31 mouse cellular contexts compared by ENCODE assay signal in genomic region chr17:83723064-83723463, GRCm38 (mm10). TPM values are rescaled to one million over a fixed set of nuclear protein-coding genes. Genes with fewer than 3 reads are reported as not detected.
DNase-seq lines count a peak whose midpoint lies in the region; ATAC-seq and TF ChIP-seq lines count a peak whose summit lies in the region.
"Had no signal": no experiment of that assay in that cellular context is flagged by ENCODE, and none has a peak within 500 bp of the region (broad histone marks: within the 10 kb centered on the region; RNA-seq: fewer than 3 reads in every experiment).

No protein-coding gene starts in this region.

- no peak overlapping the region for H3K9ac ChIP-seq in heart, embryonic 16.5 days (ENCODE audit: low read length)
- no peak overlapping the region for H3K9ac ChIP-seq in heart, embryonic 12.5 days
- H3K9ac ChIP-seq in liver, embryonic 13.5 days, result no peak overlapping the region
- no peak overlapping the region for H3K9ac ChIP-seq in liver, postnatal 0 days (replicated peaks)
- no peak overlapping the region for H3K9ac ChIP-seq in ES-Bruce4 (ENCODE audit: low read depth, poor library complexity, severe bottlenecking)
- H3K9ac ChIP-seq: embryonic facial prominence, embryonic 13.5 days; forebrain, embryonic 15.5 days; hindbrain, embryonic 13.5 days; kidney, embryonic 15.5 days; limb, embryonic 12.5 days; liver, embryonic 15.5 days; lung, embryonic 15.5 days; midbrain, embryonic 12.5 days; stomach, embryonic 15.5 days had no signal

- TF ChIP-seq EP300 in liver, postnatal 0 days (IDR thresholded peaks at IDR 0.05; ENCODE audit: low read depth), result no peak
- peak; percentile 78 for TF ChIP-seq EP300 in ES-Bruce4 (IDR thresholded peaks at IDR 0.05; ENCODE audit: insufficient read depth, low read depth, low read length)

- peak; percentile 60; the same call in 1 of the 2 replicates for ATAC-seq in heart, embryonic 16.5 days (replicated peaks; ENCODE audit: extremely low read depth, insufficient read depth, low FRiP score)
- ATAC-seq in heart, embryonic 12.5 days (ENCODE audit: insufficient number of reproducible peaks, low FRiP score), result no peak
- ATAC-seq in liver, embryonic 13.5 days (ENCODE audit: low read depth), result no peak
- ATAC-seq in liver, postnatal 0 days, result no peak
- ATAC-seq: forebrain, embryonic 15.5 days; intestine, postnatal 0 days; Patski had no signal

- no peak for TF ChIP-seq CTCF in liver, postnatal 0 days (IDR thresholded peaks at IDR 0.05; ENCODE audit: low read depth)
- no peak for TF ChIP-seq CTCF in ES-Bruce4 (IDR thresholded peaks at IDR 0.05; ENCODE audit: low read depth, low read length)

- no peak for TF ChIP-seq POLR2A in ES-Bruce4 (IDR thresholded peaks at IDR 0.05; ENCODE audit: insufficient read depth, low read length)

- H3K4me2 ChIP-seq in heart, embryonic 16.5 days (ENCODE audit: low read depth, low read length), result no peak overlapping the region; the same call in 1 of the 2 replicates
- no peak overlapping the region for H3K4me2 ChIP-seq in heart, embryonic 12.5 days
- H3K4me2 ChIP-seq in liver, embryonic 13.5 days, result no peak overlapping the region
- H3K4me2 ChIP-seq in liver, postnatal 0 days (ENCODE audit: low read depth, low read length), result no peak overlapping the region
- H3K4me2 ChIP-seq: embryonic facial prominence, embryonic 13.5 days; forebrain, embryonic 15.5 days; hindbrain, embryonic 13.5 days; kidney, embryonic 15.5 days; limb, embryonic 12.5 days; liver, embryonic 15.5 days; lung, embryonic 15.5 days; midbrain, embryonic 12.5 days; stomach, embryonic 15.5 days had no signal

- no peak for DNase-seq in liver, embryonic 13.5 days
- DNase-seq in liver, postnatal 0 days, result no peak
- peak; percentile 74 for DNase-seq in R1 (ENCODE audit: low read depth, low spot score)
- DNase-seq in cerebellum, adult 11 months, result no peak
- DNase-seq: adrenal gland, postnatal 14 days; B cell, adult 2 months; cerebellum, adult 18-20 months; cerebellum, postnatal 10 days; gastrocnemius, postnatal 25 days; heart, adult 18-20 months; heart, postnatal 4 days; kidney, postnatal 25 days; right cerebral cortex, postnatal 25 days; thymus, adult 18-20 months; thymus, postnatal 25 days had no signal

- no peaks in the 10 kb centered on the region for H3K27me3 ChIP-seq in heart, embryonic 16.5 days (ENCODE audit: control insufficient read depth, insufficient read depth, low read length)
- no peaks in the 10 kb centered on the region for H3K27me3 ChIP-seq in heart, embryonic 12.5 days (replicated peaks)
- no peaks in the 10 kb centered on the region for H3K27me3 ChIP-seq in liver, embryonic 13.5 days
- H3K27me3 ChIP-seq in liver, postnatal 0 days (ENCODE audit: insufficient read depth, low read length), result no peaks in the 10 kb centered on the region
- H3K27me3 ChIP-seq in ES-Bruce4 (ENCODE audit: control insufficient read depth, insufficient read depth, low read length, poor library complexity, severe bottlenecking), result no peaks in the 10 kb centered on the region
- H3K27me3 ChIP-seq: embryonic facial prominence, embryonic 13.5 days; forebrain, embryonic 15.5 days; hindbrain, embryonic 13.5 days; kidney, embryonic 15.5 days; limb, embryonic 12.5 days; liver, embryonic 15.5 days; lung, embryonic 15.5 days; midbrain, embryonic 12.5 days; Patski; stomach, embryonic 15.5 days had no signal

- H3K27ac ChIP-seq in heart, embryonic 16.5 days (ENCODE audit: low read length), result no peak overlapping the region
- no peak overlapping the region for H3K27ac ChIP-seq in heart, embryonic 12.5 days (ENCODE audit: poor library complexity, severe bottlenecking)
- 0 out of 2 replicates have a peak overlapping the region, but pooled peaks have one; percentile 13 for H3K27ac ChIP-seq in liver, embryonic 13.5 days
- H3K27ac ChIP-seq in liver, postnatal 0 days (ENCODE audit: low read depth), result no peak overlapping the region
- no peak overlapping the region for H3K27ac ChIP-seq in ES-Bruce4 (ENCODE audit: insufficient read depth, low read length)
- H3K27ac ChIP-seq: embryonic facial prominence, embryonic 13.5 days; forebrain, embryonic 10.5 days; forebrain, embryonic 15.5 days; hindbrain, embryonic 13.5 days; kidney, embryonic 15.5 days; limb, embryonic 12.5 days; liver, embryonic 15.5 days; lung, embryonic 15.5 days; midbrain, embryonic 12.5 days; stomach, embryonic 15.5 days had no signal

- H3K9me3 ChIP-seq in heart, embryonic 16.5 days (replicated peaks; ENCODE audit: control insufficient read depth, low read length), result no peaks in the 10 kb centered on the region
- H3K9me3 ChIP-seq in heart, embryonic 12.5 days (replicated peaks), result no peaks in the 10 kb centered on the region
- no peaks in the 10 kb centered on the region for H3K9me3 ChIP-seq in liver, embryonic 13.5 days (replicated peaks)
- no peaks in the 10 kb centered on the region; the same call in 1 of the 2 replicates for H3K9me3 ChIP-seq in liver, postnatal 0 days (ENCODE audit: low read length)
- H3K9me3 ChIP-seq in ES-Bruce4 (replicated peaks; ENCODE audit: control insufficient read depth, insufficient read depth, low read length, poor library complexity, severe bottlenecking), result no peaks in the 10 kb centered on the region
- H3K9me3 ChIP-seq: embryonic facial prominence, embryonic 13.5 days; forebrain, embryonic 10.5 days; forebrain, embryonic 15.5 days; hindbrain, embryonic 13.5 days; kidney, embryonic 15.5 days; limb, embryonic 12.5 days; liver, embryonic 15.5 days; lung, embryonic 15.5 days; midbrain, embryonic 12.5 days; stomach, embryonic 15.5 days had no signal

- WGBS in heart, embryonic 16.5 days, result 47% methylated on average over 9 of the region's 9 CpGs
- 55% methylated on average over 9 of the region's 9 CpGs for WGBS in heart, embryonic 12.5 days
- WGBS in liver, embryonic 13.5 days (ENCODE audit: insufficient replicate concordance), result 85% methylated on average over 9 of the region's 9 CpGs
- 80% methylated on average over 9 of the region's 9 CpGs for WGBS in liver, postnatal 0 days (ENCODE audit: insufficient replicate concordance)

- peaks cover 6% of the 10 kb centered on the region; the same call in 1 of the 2 replicates for H3K4me1 ChIP-seq in heart, embryonic 16.5 days (ENCODE audit: control insufficient read depth, insufficient read depth, low read length)
- H3K4me1 ChIP-seq in heart, embryonic 12.5 days (replicated peaks), result peaks cover 21% of the 10 kb centered on the region
- peaks cover 53% of the 10 kb centered on the region for H3K4me1 ChIP-seq in liver, embryonic 13.5 days (replicated peaks)
- H3K4me1 ChIP-seq in liver, postnatal 0 days (ENCODE audit: insufficient read depth), result 0 out of 2 replicates have a peak, but pooled peaks cover 8% of the 10 kb centered on the region
- H3K4me1 ChIP-seq in ES-Bruce4 (ENCODE audit: control insufficient read depth, insufficient read depth, low read length), result peaks cover 2% of the 10 kb centered on the region
- H3K4me1 ChIP-seq: embryonic facial prominence, embryonic 13.5 days; forebrain, embryonic 15.5 days; lung, embryonic 15.5 days; midbrain, embryonic 12.5 days; stomach, embryonic 15.5 days had no signal

- peaks cover 4% of the 10 kb centered on the region; the same call in 1 of the 2 replicates for H3K36me3 ChIP-seq in heart, embryonic 16.5 days (ENCODE audit: control insufficient read depth, insufficient read depth)
- peaks cover 21% of the 10 kb centered on the region for H3K36me3 ChIP-seq in heart, embryonic 12.5 days
- H3K36me3 ChIP-seq in liver, embryonic 13.5 days, result peaks cover 47% of the 10 kb centered on the region
- peaks cover 16% of the 10 kb centered on the region; the same call in 1 of the 2 replicates for H3K36me3 ChIP-seq in liver, postnatal 0 days (replicated peaks; ENCODE audit: insufficient read depth, low read length)
- no peaks in the 10 kb centered on the region for H3K36me3 ChIP-seq in ES-Bruce4 (ENCODE audit: control insufficient read depth, insufficient read depth, low read length, poor library complexity, severe bottlenecking)
- H3K36me3 ChIP-seq: lung, embryonic 15.5 days; stomach, embryonic 15.5 days had no signal

- H3K4me3 ChIP-seq in heart, embryonic 16.5 days (ENCODE audit: low read length), result no peak overlapping the region
- no peak overlapping the region for H3K4me3 ChIP-seq in heart, embryonic 12.5 days
- H3K4me3 ChIP-seq in liver, embryonic 13.5 days (replicated peaks), result no peak overlapping the region
- no peak overlapping the region for H3K4me3 ChIP-seq in liver, postnatal 0 days (ENCODE audit: low read depth, low read length)
- no peak overlapping the region for H3K4me3 ChIP-seq in ES-Bruce4 (ENCODE audit: low read depth, low read length)
- H3K4me3 ChIP-seq: embryonic facial prominence, embryonic 13.5 days; forebrain, embryonic 10.5 days; forebrain, embryonic 15.5 days; hindbrain, embryonic 13.5 days; kidney, embryonic 15.5 days; limb, embryonic 12.5 days; liver, embryonic 15.5 days; lung, embryonic 15.5 days; midbrain, embryonic 12.5 days; myocyte; stomach, embryonic 15.5 days had no signal

RNA-seq across cellular contexts. Expression of gene Mta3, which starts 17.1 kb away (rescaled TPM):
- 40.7 and 43.6 TPM in 2 replicates for polyA plus RNA-seq in heart, embryonic 16.5 days (2015; fragmentation: Nextera tagmentation; extraction: Ambion mirVana)
- polyA plus RNA-seq in heart, embryonic 12.5 days (2016; fragmentation: Nextera tagmentation; extraction: Ambion mirVana), result 42.8 and 47.7 TPM in 2 replicates
- polyA plus RNA-seq in liver, embryonic 13.5 days (2015; fragmentation: Nextera tagmentation; extraction: Ambion mirVana), result 44.1 and 50.4 TPM in 2 replicates
- 26.1 and 28.1 TPM in 2 replicates for polyA plus RNA-seq in liver, postnatal 0 days (2015; fragmentation: Nextera tagmentation; extraction: Ambion mirVana)
- 162 and 164 TPM in 2 replicates for polyA plus RNA-seq in ES-Bruce4 (2011; ENCODE audit: insufficient read depth, insufficient read length, low read depth, missing spikeins)
